Mouse (Mus musculus) effector memory CD4-positive, alpha-beta T cell, adult 5 months (primary cell): ENCODE results near the gene Ufsp1. TPM values are rescaled to one million over a fixed set of nuclear protein-coding genes. Genes with fewer than 3 reads are reported as not detected.

Source experiments
- polyA plus RNA-seq: library from polyadenylated mRNA; unstranded; fragments of 100-300 nt; shearing (Covaris generic); gene quantifications from one replicate; pipeline ENCODE4 v1.2.1, GENCODE M21; 2017

Ufsp1 gene
- polyA plus RNA-seq = 1.3 TPM

DNA sequence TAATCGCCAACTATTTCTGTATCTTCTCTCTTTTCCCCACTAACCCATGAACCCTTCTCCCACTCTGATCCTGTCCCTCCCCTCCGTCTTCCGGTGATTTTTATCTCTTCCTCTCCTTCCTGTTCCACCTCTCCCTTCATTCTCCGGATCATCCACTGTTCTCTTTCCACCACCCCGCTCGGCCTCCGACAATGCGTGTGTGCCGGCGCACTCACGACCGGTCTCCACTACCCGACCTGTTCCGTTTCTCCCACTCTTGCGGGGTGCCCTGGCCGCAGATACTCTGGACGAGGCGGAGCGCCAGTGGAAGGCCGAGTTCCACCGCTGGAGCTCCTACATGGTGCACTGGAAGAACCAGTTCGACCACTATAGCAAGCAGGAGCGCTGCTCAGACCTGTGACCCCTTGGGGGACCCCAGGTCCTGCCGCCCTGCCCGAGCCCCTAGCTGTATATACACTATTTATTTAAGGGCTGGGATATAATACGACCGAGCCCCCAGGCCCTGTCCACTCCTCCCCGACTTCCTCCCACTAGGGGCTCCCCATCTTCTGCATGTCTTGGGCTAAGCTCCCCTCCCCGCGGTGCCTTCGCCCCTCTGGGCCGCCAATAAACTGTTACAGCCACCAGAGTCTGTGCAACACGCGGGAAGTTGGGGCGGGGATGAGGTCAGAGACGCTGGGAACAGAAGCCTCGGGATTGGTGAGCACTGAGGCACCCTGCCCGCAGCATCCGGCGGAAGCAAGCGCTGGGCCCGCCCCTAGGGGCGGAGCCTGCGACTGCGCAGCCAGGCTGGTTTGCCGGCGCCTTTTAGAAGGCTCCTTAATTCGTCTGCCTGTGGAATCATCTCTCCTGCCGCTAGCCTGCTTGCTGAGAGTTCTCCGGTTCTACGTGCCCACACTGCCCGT lies at the start of gene Ufsp1:
Ufsp1 (plus strand) TSS at position 791 of the 905 bp plus-strand sequence.

DNA sequence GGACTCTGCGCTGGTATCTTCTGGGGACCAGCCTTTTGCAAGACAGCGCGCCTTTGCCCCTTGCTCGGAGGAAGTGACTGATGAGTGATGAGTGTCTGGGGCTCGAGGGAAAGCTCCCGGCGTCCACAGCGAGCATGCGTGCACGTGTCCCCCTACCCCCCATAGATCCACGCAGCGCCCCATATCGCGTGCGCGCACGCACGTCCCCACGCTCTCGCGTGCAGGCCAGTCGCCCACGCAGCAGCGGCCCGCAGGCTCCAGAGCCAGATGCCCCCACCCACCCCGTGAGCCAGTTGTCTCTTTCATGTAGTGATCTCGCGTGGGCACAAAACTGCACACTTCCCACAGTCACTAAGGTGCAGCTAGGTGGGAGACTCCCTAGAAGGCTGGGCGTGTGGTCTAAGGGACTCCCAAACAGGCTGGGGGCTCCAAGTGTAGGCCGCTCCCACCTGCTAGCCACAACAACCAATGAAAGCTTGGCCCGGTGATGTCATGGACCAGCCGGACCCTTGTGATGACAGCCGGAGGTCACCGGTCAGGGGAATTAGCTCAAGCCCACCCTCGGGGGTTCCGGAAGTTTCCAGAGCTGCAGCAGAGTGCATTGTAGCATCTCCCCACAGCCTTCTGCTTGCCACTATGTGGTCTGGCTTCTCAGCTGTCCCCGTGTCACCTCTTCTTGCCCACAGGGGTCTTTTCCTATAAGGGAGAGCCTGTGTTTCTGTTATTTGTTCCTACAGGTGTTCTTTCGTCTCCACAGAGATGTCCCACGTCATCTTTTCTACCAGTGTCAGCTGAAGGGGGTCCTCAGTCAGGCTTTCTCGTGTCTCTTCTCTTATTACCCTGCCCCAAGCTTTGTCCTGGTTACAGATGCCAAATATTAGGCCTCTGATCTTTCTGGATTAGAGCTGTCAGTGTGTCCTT lies 7.1 kb upstream of the Ufsp1 start, which contains the start of gene Ache:
Ache (plus strand) TSS at position 488 of the 921 bp plus-strand sequence.

DNA sequence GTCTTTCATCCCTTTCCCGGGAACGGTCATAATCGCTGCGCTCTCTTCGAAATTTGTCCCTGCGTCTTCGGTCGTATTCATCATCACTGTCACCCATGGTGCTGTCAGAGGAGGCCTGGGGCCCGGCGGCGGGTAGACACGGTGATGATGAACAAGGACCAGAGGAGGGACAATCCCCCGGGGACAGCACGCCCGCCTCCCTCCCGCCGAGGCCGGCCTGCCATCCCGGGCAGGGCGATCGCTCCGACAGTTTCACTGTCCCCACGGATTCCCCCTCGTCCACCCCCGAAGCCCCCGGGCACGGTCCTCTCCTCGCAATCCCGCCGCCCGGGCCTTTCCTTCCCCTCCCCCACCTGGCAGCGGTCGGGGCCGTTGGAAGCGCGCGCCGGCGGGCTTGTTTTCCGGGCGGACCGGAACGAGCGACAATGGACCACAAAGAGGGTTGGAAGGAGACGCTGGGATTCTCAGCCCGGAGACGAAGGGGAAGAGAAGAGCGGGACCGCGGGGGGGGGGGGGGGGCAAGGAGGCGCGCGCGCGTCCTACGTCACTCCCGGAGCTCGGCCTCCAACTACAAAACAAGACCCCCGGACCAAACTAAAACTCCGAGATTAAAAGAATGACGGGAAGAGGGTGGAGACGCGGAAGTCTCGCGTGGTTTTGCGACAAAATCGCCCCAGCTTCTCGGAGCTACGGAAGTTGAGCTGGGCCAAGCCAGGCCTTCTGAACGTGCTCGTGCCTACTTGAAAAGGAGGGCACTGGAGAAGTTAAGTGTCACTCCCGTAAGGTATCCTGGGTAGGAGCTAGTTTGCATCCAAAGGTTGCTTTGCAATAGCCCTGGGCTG lies 12.9 kb downstream of the Ufsp1 start, which contains the start of gene Srrt:
Srrt (minus strand) TSS at position 604 of the 842 bp plus-strand sequence.

DNA sequence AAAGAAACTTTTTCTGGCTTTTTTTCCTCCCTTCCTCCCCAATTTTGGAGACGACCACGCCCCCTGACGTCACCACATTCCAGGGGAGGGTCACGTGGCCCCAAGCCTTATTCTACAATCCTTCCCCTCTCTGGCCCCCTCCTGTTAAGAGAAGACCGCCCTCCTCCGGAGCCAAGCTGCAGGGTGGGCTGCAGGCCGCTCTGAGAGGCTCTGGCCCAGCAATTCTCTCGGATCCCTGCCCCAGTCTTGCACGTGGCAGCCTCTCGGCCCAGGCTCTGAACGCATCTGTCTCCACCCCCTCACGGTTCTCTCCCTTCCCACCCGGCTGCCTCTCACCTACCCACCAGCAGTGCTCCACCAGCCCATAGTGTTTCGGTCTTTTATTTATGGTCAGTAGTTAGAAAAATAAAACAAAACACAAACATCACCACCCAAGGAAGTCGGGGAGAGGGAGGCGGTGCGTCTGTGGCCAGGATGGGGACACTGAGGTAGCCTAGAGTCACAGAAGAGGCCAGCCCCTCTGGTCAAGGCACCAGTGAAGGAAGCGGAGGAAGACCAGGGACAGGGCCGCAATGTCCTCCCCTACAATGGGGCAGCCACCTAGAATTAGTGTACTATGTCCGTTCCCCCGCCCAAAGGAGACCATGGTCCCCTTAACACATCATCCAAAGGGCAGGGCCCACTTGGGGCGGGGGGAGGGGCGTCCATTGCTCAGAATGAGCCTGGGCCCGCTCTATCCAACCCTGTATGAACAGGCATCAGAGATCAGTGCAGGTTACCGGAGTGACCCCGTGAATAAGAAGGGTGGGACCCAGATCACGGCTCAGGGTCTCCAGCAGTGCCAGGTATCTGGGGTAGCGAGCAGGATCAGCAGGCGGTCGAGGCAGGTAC lies 20.0 kb downstream of the Ufsp1 start, which contains the start of gene Trip6:
Trip6 (minus strand) TSS at position 212 of the 891 bp plus-strand sequence.

DNA sequence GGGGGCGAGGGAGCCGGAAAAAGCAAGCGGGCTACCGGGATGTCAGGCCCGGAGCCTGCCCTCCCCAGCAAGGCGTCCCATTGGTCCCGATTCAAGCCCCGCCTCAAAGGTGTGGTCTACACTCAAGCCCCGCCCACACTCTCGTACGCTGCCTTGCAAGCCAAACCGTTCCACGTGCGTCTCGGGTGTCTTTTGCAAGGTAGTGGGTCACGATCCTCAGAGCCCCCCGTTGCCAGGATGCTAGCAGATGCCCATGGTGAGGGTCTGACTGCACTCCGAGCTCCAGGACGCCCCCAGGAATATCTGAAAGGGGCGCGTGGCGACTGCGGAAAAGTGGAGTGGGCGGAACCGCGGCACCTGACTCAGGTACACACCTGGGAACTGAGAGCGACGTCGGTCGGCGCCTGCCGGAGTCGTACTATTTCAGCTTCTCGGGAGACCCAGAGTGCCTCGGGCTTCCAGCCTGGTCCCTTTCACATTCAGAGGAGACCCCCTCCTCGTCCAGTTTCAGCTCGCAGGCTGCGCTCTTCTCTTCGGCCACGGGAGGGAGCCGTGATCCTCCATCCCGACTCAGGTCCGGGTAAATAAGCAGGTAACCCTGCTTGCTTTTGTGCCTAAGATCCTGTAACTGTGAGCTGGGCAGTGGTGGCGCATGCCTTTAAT lies 39.2 kb downstream of the Ufsp1 start, which contains the start of gene Slc12a9:
Slc12a9 (minus strand) TSS at position 86 of the 663 bp plus-strand sequence.

Other genes with a start within 250 kb of the Ufsp1 start
- gene Ap1s1, start 248.5 kb upstream of the Ufsp1 start, polyA plus RNA-seq = 39.8 TPM
- not detected for gene Serpine1, start 222.4 kb upstream of the Ufsp1 start, polyA plus RNA-seq
- 6.5 TPM for gene Trim56, start 178.4 kb upstream of the Ufsp1 start, polyA plus RNA-seq
- gene Muc3, start 145.3 kb upstream of the Ufsp1 start, polyA plus RNA-seq = 0.80 TPM
- not detected for gene Muc3a, start 82.2 kb upstream of the Ufsp1 start, polyA plus RNA-seq
- gene Ache, start 7.1 kb upstream of the Ufsp1 start, polyA plus RNA-seq = not detected
- 101 TPM for gene Srrt, start 13.0 kb downstream of the Ufsp1 start, polyA plus RNA-seq
- gene Trip6, start 19.8 kb downstream of the Ufsp1 start, polyA plus RNA-seq = 3.3 TPM
- gene Slc12a9, start 39.0 kb downstream of the Ufsp1 start, polyA plus RNA-seq = 9.6 TPM
- gene Ephb4, start 55.5 kb downstream of the Ufsp1 start, polyA plus RNA-seq = not detected
- 0.09 TPM for gene Zan, start 182.4 kb downstream of the Ufsp1 start, polyA plus RNA-seq
- gene Pop7, start 207.9 kb downstream of the Ufsp1 start, polyA plus RNA-seq = 23.4 TPM
- 20.3 TPM for gene Gigyf1, start 223.9 kb downstream of the Ufsp1 start, polyA plus RNA-seq
- not detected for gene Epo, start 238.6 kb downstream of the Ufsp1 start, polyA plus RNA-seq
- gene Gnb2, start 238.9 kb downstream of the Ufsp1 start, polyA plus RNA-seq = 247 TPM